Comparison of ENCODE assay signal across 8 mouse cellular contexts in genomic region chr13:36731931-36732461, GRCm38 (mm10). TPM values are rescaled to one million over a fixed set of nuclear protein-coding genes. Genes with fewer than 3 reads are reported as not detected.
DNase-seq lines count a peak whose midpoint lies in the region; ATAC-seq and TF ChIP-seq lines count a peak whose summit lies in the region.

No protein-coding gene starts in this region.

- H3K27ac ChIP-seq in layer of hippocampus, adult 2 months = peak overlapping the region; percentile 96
- no peak overlapping the region for H3K27ac ChIP-seq in brown adipose tissue, adult 24 weeks (replicated peaks; ENCODE audit: low read depth, low read length)
- no peak overlapping the region for H3K27ac ChIP-seq in embryonic fibroblast, embryonic 13.5 days (ENCODE audit: insufficient read depth, low read length)
- H3K27ac ChIP-seq in intestine, postnatal 0 days (ENCODE audit: low read depth, low read length) = peak overlapping the region; percentile 68; the same call in 1 of the 2 replicates
- peak overlapping the region; percentile 94 for H3K27ac ChIP-seq in midbrain, postnatal 0 days (ENCODE audit: low read depth, low read length)

- H3K4me2 ChIP-seq in intestine, postnatal 0 days (replicated peaks; ENCODE audit: low read depth) = peak overlapping the region; percentile 85
- H3K4me2 ChIP-seq in midbrain, postnatal 0 days (ENCODE audit: low read depth, low read length, poor library complexity, severe bottlenecking) = peak overlapping the region; percentile 64

- H3K9me3 ChIP-seq in intestine, postnatal 0 days (ENCODE audit: control insufficient read depth) = no peaks in the 10 kb centered on the region
- no peaks in the 10 kb centered on the region for H3K9me3 ChIP-seq in midbrain, postnatal 0 days (ENCODE audit: low read length)

- H3K27me3 ChIP-seq in intestine, postnatal 0 days (replicated peaks; ENCODE audit: control insufficient read depth, insufficient read depth, low read length) = peaks cover 47% of the 10 kb centered on the region
- H3K27me3 ChIP-seq in midbrain, postnatal 0 days (ENCODE audit: insufficient read depth, low read length) = no peaks in the 10 kb centered on the region; the same call in 1 of the 2 replicates

- no peak for TF ChIP-seq POLR2A in embryonic fibroblast, embryonic 13.5 days (IDR thresholded peaks at IDR 0.05; ENCODE audit: low read depth, low read length)

- no peak for ATAC-seq in intestine, postnatal 0 days
- no peak for ATAC-seq in midbrain, postnatal 0 days (ENCODE audit: low FRiP score)

- H3K9ac ChIP-seq in intestine, postnatal 0 days (ENCODE audit: low read depth, low read length) = peak overlapping the region; percentile 40
- peak overlapping the region; percentile 80 for H3K9ac ChIP-seq in midbrain, postnatal 0 days (replicated peaks; ENCODE audit: low read length, poor library complexity, severe bottlenecking)

- H3K36me3 ChIP-seq in intestine, postnatal 0 days (ENCODE audit: control insufficient read depth, insufficient read depth) = no peaks in the 10 kb centered on the region; the same call in 1 of the 2 replicates
- H3K36me3 ChIP-seq in midbrain, postnatal 0 days (ENCODE audit: insufficient read depth, low read length) = no peaks in the 10 kb centered on the region

- under 1% methylated on average over 23 of the region's 23 CpGs for WGBS in intestine, postnatal 0 days
- 0% methylated on average over 23 of the region's 23 CpGs for WGBS in midbrain, postnatal 0 days

- H3K4me3 ChIP-seq in layer of hippocampus, adult 2 months = peak overlapping the region; percentile 83
- peak overlapping the region; percentile 45 for H3K4me3 ChIP-seq in brown adipose tissue, adult 24 weeks (ENCODE audit: insufficient read depth, low read depth, low read length)
- H3K4me3 ChIP-seq in embryonic fibroblast, embryonic 13.5 days (ENCODE audit: insufficient read depth, low read length) = peak overlapping the region; percentile 50
- peak overlapping the region; percentile 56 for H3K4me3 ChIP-seq in intestine, postnatal 0 days (ENCODE audit: low read depth, low read length)
- peak overlapping the region; percentile 54 for H3K4me3 ChIP-seq in midbrain, postnatal 0 days (ENCODE audit: low read depth, low read length)

- peak in 1 of 2 experiments; percentile 30 for DNase-seq in layer of hippocampus, adult 2 months (ENCODE audit: low spot score in 2 of 2)
- DNase-seq in layer of hippocampus, adult 9-11 months = no peak
- peak; percentile 47 for DNase-seq in midbrain, postnatal 0 days (ENCODE audit: low spot score)
- no peak for DNase-seq in spleen, postnatal 14 days (ENCODE audit: low spot score in 2 of 2)
- no peak for DNase-seq in spleen, adult 12 weeks (ENCODE audit: low spot score)

- TF ChIP-seq CTCF in layer of hippocampus, adult 2 months (conservative IDR thresholded peaks at IDR 0.05) = no peak
- no peak for TF ChIP-seq CTCF in embryonic fibroblast, embryonic 13.5 days (IDR thresholded peaks at IDR 0.05; ENCODE audit: borderline replicate concordance, insufficient read depth, low read length)
- no peak for TF ChIP-seq CTCF in intestine, postnatal 0 days (IDR thresholded peaks at IDR 0.05; ENCODE audit: low read depth)
- TF ChIP-seq CTCF in midbrain, postnatal 0 days (IDR thresholded peaks at IDR 0.05) = no peak

- H3K4me1 ChIP-seq in brown adipose tissue, adult 24 weeks (ENCODE audit: control insufficient read depth, insufficient read depth, insufficient read length, low read length) = 0 out of 2 replicates have a peak, but pooled peaks cover 2% of the 10 kb centered on the region
- no peaks in the 10 kb centered on the region for H3K4me1 ChIP-seq in embryonic fibroblast, embryonic 13.5 days (ENCODE audit: control insufficient read depth, insufficient read depth, low read length)
- no peaks in the 10 kb centered on the region for H3K4me1 ChIP-seq in intestine, postnatal 0 days (replicated peaks; ENCODE audit: control insufficient read depth, insufficient read depth, low read length)
- H3K4me1 ChIP-seq in midbrain, postnatal 0 days (ENCODE audit: insufficient read depth, low read length) = no peaks in the 10 kb centered on the region

RNA-seq across cellular contexts. Expression of gene Nrn1, which starts 2.9 kb away (rescaled TPM):
- total RNA-seq in layer of hippocampus, adult 2 months (2021) = 100 to 1,000 TPM; 293 to 318 TPM
- polyA plus RNA-seq in brown adipose tissue, adult 24 weeks (2012; ENCODE audit: insufficient read depth, insufficient read length, missing spikeins) = 7.0 and 7.5 TPM in 2 replicates
- 8.9 and 28.2 TPM in 2 replicates for polyA plus RNA-seq in embryonic fibroblast, embryonic 13.5 days (2011; ENCODE audit: insufficient read length, low read depth, missing spikeins)
- polyA plus RNA-seq in intestine, postnatal 0 days (2015; fragmentation: Nextera tagmentation; extraction: Ambion mirVana) = 77.8 and 96.5 TPM in 2 replicates
- total RNA-seq in midbrain, postnatal 0 days (2014; rRNA removed) = 122 and 155 TPM in 2 replicates
- polyA plus RNA-seq in midbrain, postnatal 0 days (2015; fragmentation: Nextera tagmentation; extraction: Ambion mirVana) = 54.0 and 67.8 TPM in 2 replicates

Comparison
In these comparisons a context has a peak if more than half of its experiments do, and no peak if none do; other contexts are left out.
1. H3K27ac ChIP-seq: peak in layer of hippocampus, adult 2 months (single experiment), intestine, postnatal 0 days (single experiment) and midbrain, postnatal 0 days (single experiment); none in brown adipose tissue, adult 24 weeks (single experiment) and embryonic fibroblast, embryonic 13.5 days (single experiment).
2. Peak in every context shown above with its lines, with median percentiles within 50 percentile points of each other: H3K4me3 ChIP-seq.